Mouse (Mus musculus) subcutaneous adipose tissue, adult 2 months (tissue): ENCODE results near the gene Chga. TPM values are rescaled to one million over a fixed set of nuclear protein-coding genes. Genes with fewer than 3 reads are reported as not detected.

ENCODE experiments used
- polyA plus RNA-seq: library from polyadenylated mRNA; depleted of rRNA; stranded (reverse); fragments of >200 nt; gene quantifications from 2 replicates; pipeline ENCODE4 v1.2.3, GENCODE M21; 2012; ENCODE audit warnings: low replicate concordance; rRNA removed

The Chga gene
- polyA plus RNA-seq, result 0.32 TPM in 1 of 2 replicates, not detected in the other

DNA sequence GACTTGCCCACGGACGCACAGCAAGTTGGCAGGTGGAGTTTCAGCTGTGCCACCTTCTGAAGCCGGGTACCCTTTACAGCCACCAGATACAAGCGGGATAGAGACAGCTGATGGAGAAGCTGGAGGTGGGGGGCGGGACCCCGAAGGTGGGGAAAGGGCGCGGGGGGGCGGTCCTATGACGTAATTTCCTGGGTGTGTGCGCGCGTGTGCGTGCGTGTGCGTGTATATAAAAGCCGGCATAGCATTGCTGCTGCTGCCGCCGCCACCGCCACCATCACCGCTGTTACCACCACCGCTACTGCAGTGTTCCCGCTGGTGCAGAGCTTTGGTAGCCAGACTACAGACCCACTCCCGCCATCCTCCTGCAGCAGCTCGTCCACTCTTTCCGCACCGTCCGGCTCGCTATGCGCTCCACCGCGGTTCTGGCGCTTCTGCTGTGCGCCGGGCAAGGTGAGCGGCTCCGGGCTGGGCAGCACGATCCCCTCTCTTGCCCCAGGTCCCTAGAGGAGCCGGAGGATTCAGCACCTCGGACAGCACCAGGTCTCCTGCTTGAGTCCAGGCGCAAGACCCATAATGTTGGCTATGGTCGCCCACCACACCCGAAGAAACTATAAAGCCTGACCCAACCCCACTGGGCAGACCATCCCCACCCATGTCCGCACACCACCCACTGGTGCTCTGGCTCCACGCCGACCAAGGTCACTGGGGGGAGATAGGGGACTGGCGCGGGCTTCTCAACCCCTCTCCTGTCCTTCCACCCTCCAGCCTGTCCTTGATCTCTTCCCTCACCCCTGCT is at the start of gene Chga:
Chga (plus strand) TSS at position 249 of the 796 bp plus-strand sequence.

Other genes with a start within 250 kb of the Chga start
- gene Lgmn, start 115.2 kb upstream of the Chga start, polyA plus RNA-seq, result 126 and 143 TPM in 2 replicates
- 14.1 and 17.2 TPM in 2 replicates for gene Golga5, start 85.8 kb upstream of the Chga start, polyA plus RNA-seq
- 56.8 and 72.6 TPM in 2 replicates for gene Itpk1, start 150.0 kb downstream of the Chga start, polyA plus RNA-seq
- 0.50 TPM in 1 of 2 replicates, not detected in the other for gene Moap1, start 188.7 kb downstream of the Chga start, polyA plus RNA-seq
- 1.7 and 2.6 TPM in 2 replicates for gene Tmem251, start 188.8 kb downstream of the Chga start, polyA plus RNA-seq
- not detected in 2 replicates for gene Gm28051, start 202.8 kb downstream of the Chga start, polyA plus RNA-seq
- 3.9 and 13.3 TPM in 2 replicates for gene Gon7, start 202.8 kb downstream of the Chga start, polyA plus RNA-seq
- gene Ubr7, start 203.0 kb downstream of the Chga start, polyA plus RNA-seq, result 14.4 and 21.8 TPM in 2 replicates
- gene Gm20604, start 203.7 kb downstream of the Chga start, polyA plus RNA-seq, result 2.8 and 3.5 TPM in 2 replicates